Mouse (Mus musculus) macrophage (primary cell): ENCODE measurements around the gene Calr4. TPM values are rescaled to one million over a fixed set of nuclear protein-coding genes. Genes with fewer than 3 reads are reported as not detected.

Source experiments
- H3K27ac ChIP-seq: fragments of 350-480 bp; formaldehyde crosslinking; 2 replicates; pipeline ENCODE4 v1.9.0; 2021
- H3K36me3 ChIP-seq: fragments of 350-480 bp; formaldehyde crosslinking; 2 replicates; pipeline ENCODE4 v1.9.0; 2021; ENCODE audit errors: inconsistent target
- H3K4me3 ChIP-seq: fragments of 350-480 bp; formaldehyde crosslinking; 2 replicates; pipeline ENCODE4 v1.9.0; 2021; ENCODE audit errors: inconsistent target
- H3K79me2 ChIP-seq: fragments of 350-480 bp; formaldehyde crosslinking; 2 replicates; pipeline ENCODE4 v1.9.0; 2021; ENCODE audit errors: inconsistent target
- WGBS: methylation state at CpG from one replicate; pipeline ENCODE4 v1.1.7; 2026; ENCODE audit warnings: inconsistent platforms; ENCODE audit not compliant: missing documents; 5-methylcytosine and 5-hydroxymethylcytosine counted together
- polyA plus RNA-seq: library from polyadenylated mRNA; stranded (reverse); fragments of 250-400 nt; gene quantifications from 3 replicates; pipeline ENCODE4 v1.2.4, GENCODE M21; 2018; ENCODE audit warnings: inconsistent platforms

The Calr4 gene
- polyA plus RNA-seq, 1 experiment from 2014 or later = not detected

DNA sequence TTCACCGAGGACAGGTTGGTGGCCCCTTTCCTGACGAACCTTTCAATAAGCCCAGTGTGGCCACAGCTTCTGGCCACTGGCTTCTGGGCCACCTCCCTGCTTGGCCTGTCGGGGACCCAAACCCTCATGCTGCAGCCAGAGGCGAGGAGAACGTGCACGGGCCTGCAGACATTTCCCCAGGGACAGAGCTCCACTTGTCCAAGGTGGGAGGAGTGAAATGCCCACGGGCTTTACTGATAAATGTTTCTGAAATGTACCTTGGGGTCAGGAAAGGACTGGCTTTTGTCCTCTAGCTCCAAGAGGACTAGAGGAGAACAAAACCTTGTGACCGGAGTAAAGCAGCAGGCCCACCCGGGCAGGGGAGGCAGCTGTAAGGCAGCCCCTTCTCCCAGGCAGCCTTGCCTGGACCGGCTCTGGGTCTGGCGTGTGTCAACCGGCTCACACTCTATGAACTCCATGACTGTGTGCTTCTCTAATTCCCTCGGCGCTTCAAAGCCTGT is 13.8 kb upstream of the Calr4 start:
- Histone ChIP-seq H3K36me3 (no peaks in the 10 kb centered on the region), H3K4me3 (no peak overlapping the region), H3K27ac (no peak overlapping the region), H3K79me2 (no peaks in the 10 kb centered on the region)
- WGBS = 92% methylated on average over 14 of the region's 14 CpGs

DNA sequence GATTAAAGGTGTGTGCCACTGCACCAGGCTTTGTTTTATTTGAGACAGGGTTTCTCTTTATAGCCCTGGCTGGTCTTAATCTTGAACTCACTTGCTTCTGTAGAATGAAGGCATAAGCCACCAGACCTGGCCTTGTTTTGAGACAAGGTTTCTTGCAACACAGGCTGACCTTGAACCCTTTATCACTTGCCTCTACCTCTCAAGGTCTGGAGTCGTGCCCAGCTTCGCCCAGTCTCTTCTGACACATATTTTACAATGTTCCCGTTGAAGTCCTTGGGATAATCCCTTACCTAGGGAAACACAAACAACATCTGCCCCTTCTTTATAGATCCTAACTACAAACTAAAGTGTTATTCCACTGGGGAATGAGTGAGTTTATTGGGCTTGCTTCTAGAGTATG is 12.3 kb upstream of the Calr4 start:
- Histone ChIP-seq H3K27ac (no peak overlapping the region), H3K36me3 (no peaks in the 10 kb centered on the region)
- WGBS = 83% methylated on average over 3 of the region's 3 CpGs

DNA sequence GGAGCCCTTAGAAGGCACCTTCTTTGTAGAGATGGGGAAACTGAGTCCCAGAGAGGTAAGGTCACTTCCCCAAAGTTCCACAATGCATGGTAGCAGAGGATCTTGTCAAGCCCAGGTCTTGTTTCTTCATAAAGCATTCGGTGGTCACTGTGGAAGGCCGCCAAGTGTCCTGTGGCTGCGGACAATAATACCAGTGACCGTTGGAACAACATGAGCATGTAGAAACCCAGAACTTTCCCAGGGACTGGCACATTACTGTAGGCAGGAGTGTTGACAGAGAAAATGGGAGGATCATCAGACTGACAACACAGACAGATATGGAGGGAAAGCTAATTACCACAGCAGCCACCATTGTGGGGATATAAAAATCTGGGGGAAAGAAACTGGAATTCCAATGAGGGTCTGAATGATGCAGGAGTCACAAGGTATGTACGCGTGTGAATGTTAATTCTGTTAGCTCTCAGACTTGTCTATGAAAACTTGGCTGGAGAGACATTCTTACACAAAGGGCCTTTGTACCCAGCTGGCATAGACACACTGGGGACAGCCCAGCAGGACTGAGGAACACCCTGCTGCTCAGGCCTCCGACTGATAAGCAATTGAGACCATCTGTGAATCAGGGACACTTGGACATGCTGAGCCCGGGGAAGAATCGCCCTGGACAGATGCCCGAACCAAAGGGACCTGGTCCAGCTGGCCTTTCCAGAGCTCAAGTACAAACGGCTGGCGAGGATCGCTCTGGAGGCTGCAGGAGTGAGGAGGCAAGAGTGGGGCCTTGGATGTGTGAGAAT is 9.3 kb upstream of the Calr4 start:
- Histone ChIP-seq H3K4me3 (no peak overlapping the region), H3K27ac (no peak overlapping the region), H3K79me2 (no peaks in the 10 kb centered on the region), H3K36me3 (no peaks in the 10 kb centered on the region)
- 95% methylated on average over 13 of the region's 13 CpGs for WGBS

More for the DNA sequence above, 12.3 kb upstream of the Calr4 start:
- H3K4me3 ChIP-seq = no peak overlapping the region
- H3K79me2 ChIP-seq = no peaks in the 10 kb centered on the region

DNA sequence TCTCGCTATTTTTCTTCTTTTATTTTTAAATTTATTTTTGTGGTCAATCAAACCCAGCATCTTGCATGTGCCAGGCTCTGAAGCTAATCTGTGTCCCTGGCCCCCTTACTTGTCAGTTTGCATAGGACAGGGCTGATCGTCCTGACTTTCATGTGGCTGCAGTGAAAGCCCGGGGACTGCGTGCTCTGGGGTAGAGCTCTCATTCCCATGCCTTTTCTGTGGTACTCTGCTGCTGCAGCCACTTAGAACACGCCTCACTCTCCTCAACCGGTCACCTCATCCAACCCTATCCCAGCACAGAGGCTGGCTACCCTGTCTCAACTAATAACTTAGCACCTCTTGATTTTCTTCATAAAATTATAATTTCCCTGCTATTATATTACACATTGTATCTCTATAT is 8.7 kb upstream of the Calr4 start:
- Histone ChIP-seq H3K79me2 (no peaks in the 10 kb centered on the region), H3K4me3 (no peak overlapping the region), H3K27ac (no peak overlapping the region), H3K36me3 (no peaks in the 10 kb centered on the region)
- WGBS = 98% methylated on average over 6 of the region's 6 CpGs

DNA sequence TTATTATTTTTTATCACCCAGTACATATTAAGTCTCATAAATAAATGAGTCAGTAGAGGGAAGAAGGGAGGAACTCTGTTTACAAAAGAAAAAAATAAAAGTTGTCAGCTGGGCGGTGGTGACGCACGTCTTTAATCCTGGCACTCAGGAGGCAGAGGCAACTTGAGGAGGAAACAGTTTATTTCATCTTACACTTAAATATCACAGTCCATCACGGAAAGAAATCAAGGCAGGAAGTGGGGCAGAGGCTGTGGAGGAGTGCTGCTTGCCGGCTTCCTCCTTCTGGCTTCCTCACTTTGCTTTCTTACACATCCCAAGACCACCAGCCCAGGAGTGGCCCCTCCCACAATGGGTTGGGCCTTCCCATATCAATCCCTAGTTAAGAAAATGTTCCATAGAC is 8.2 kb upstream of the Calr4 start:
- no peaks in the 10 kb centered on the region for H3K36me3 ChIP-seq
- H3K4me3 ChIP-seq = no peak overlapping the region
- H3K27ac ChIP-seq = no peak overlapping the region
- WGBS = 54% methylated on average over 5 of the region's 5 CpGs
- H3K79me2 ChIP-seq = no peaks in the 10 kb centered on the region

- no peak overlapping the region for H3K4me3 ChIP-seq
- no peak overlapping the region for H3K27ac ChIP-seq
- WGBS = 62% methylated on average over 7 of the region's 7 CpGs
- H3K79me2 ChIP-seq = no peaks in the 10 kb centered on the region
- H3K36me3 ChIP-seq = no peaks in the 10 kb centered on the region
Measured at GRCm38 (mm10) chr4:109229766-109230279, 4.5 kb upstream of the Calr4 start.

GRCm38 (mm10) chr4:109234806-109235350 is 593 bp downstream of the Calr4 start:
- Histone ChIP-seq H3K27ac (no peak overlapping the region), H3K36me3 (no peaks in the 10 kb centered on the region), H3K4me3 (no peak overlapping the region), H3K79me2 (no peaks in the 10 kb centered on the region)
- 82% methylated on average over 9 of the region's 9 CpGs for WGBS

DNA sequence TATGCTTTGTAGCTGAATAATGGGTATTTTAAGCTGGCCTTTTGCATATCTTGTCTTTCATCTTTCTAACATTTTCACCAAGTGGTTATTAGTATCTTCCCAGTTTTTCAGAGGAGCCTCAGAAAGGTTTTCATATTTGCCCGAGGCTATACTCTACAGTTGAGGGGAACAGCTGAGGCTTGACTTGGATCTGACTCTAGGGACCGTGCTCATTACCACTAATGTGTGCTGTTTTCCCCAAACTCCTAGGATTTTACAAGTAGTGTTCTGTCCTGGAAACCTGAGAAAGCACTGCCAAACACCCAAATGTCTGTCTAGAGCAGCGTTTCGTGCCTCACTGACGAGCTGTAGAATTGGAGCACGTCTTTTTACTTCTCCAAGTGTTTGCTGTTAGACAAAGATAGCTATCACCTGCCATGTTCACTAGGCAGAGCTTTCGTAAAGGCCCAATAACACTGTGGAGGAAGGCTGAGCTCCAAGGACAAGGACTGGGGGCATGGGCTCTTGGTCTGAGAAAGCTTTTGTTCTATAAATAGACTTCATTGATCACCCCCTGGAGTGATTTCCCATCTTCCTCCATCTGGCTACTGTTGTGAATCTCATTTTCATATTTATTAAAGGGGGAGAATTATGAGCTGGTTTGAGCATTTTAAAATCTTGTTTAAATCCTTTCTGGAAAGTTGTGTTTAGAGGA is 2.0 kb downstream of the Calr4 start:
- WGBS = 96% methylated on average over 7 of the region's 7 CpGs
- no peak overlapping the region for H3K4me3 ChIP-seq
- H3K27ac ChIP-seq = no peak overlapping the region
- no peaks in the 10 kb centered on the region for H3K79me2 ChIP-seq
- H3K36me3 ChIP-seq = no peaks in the 10 kb centered on the region

- no peaks in the 10 kb centered on the region for H3K36me3 ChIP-seq
- no peak overlapping the region for H3K27ac ChIP-seq
- 87% methylated on average over 24 of the region's 24 CpGs for WGBS
- H3K4me3 ChIP-seq = no peak overlapping the region
- no peaks in the 10 kb centered on the region for H3K79me2 ChIP-seq
Measured at GRCm38 (mm10) chr4:109238428-109239268, 4.4 kb downstream of the Calr4 start.

DNA sequence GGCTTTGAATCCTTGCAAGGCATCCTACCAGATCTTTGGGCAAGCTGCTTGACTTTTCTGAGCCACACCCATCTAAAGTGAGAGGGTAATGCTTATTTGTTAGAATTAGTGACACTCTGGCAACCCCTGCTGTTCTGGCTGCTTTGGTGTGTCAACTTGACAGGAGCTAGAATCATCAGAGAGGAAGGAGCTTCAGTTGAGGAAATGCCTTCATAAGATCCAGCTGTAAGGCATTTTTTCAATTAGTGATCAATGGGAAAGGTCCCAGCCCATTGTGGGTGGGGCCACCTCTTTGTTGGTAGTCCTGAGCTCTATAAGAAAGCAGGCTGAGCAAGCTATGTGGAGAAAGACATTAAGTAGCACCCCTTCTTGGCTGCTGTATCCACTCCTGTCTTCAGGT is 6.9 kb downstream of the Calr4 start:
- H3K79me2 ChIP-seq = no peaks in the 10 kb centered on the region
- no peaks in the 10 kb centered on the region for H3K36me3 ChIP-seq
- no peak overlapping the region for H3K27ac ChIP-seq
- H3K4me3 ChIP-seq = no peak overlapping the region

DNA sequence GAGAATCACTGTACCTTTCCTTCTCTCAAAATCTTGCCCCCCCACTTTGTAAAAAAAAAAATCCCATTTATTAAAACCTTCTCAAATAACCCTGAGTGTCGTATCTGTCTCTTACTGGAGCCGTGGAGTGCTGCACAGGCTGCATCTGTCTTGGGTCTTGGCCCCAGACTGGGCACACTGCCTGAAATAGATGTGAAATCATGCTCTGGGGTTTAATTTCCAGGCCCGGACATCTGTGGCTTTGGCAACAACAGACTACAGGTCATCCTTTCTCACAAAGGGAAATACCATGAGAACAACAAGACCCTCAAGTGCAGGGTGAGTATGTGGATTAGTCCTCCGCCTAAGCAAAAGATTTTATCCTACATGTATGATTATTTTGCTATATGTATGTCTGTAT is 7.6 kb downstream of the Calr4 start:
- H3K4me3 ChIP-seq = no peak overlapping the region
- WGBS = 72% methylated on average over 4 of the region's 4 CpGs
- H3K36me3 ChIP-seq = no peaks in the 10 kb centered on the region

DNA sequence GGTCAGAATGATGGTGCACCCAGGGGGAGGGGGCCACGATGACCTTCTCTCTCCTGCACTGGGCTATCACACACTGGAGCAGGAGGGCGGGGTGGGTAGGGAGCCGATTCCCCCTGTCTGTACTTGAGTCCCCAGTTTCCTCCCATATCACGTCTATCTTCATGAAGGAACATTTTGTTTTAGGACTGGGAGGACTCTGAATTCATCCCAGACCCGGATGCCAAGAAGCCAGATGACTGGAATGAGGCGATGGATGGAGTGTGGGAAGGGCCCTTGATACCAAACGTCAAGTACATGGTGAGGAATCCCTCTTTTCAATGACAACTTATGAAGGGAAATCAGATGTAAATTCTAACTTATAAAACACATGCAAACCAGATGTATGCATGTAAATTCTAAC is 10.2 kb downstream of the Calr4 start:
- H3K36me3 ChIP-seq = no peaks in the 10 kb centered on the region
- no peaks in the 10 kb centered on the region for H3K79me2 ChIP-seq
- H3K4me3 ChIP-seq = no peak overlapping the region
- no peak overlapping the region for H3K27ac ChIP-seq
- WGBS = 93% methylated on average over 7 of the region's 7 CpGs

More for the DNA sequence above, 7.6 kb downstream of the Calr4 start:
- H3K79me2 ChIP-seq = no peaks in the 10 kb centered on the region
- H3K27ac ChIP-seq = no peak overlapping the region

DNA sequence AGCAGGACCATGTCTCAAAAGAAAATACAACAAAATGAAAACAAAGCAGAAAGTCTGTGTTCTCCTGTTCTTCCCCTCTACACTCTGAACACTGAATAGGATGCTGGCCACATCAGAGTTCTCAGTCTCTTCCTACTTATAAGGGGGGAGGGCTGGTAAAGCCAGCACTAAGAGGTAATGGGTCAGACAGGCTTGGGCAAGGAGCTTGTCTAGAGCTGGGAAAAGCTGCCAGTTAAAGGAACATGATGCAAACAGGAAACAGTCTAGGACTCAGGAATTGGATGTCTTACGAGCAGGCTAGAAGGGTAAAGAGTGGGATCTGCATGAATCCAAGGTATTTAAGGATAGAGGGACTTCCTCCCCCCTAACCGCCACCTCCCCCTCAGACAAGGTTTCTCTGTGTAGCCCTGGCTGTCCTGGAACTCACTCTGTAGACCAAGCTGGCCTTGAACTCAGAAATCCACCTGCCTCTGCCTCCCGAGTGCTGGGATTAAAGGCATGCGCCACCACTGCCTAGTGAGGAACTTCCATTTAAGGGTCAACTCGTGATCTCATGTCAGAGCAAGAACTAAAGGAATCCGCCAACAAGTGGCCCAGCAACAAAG is 10.8 kb downstream of the Calr4 start:
- 93% methylated on average over 6 of the region's 6 CpGs for WGBS
- Histone ChIP-seq H3K27ac (no peak overlapping the region), H3K4me3 (no peak overlapping the region), H3K79me2 (no peaks in the 10 kb centered on the region), H3K36me3 (no peaks in the 10 kb centered on the region)

GRCm38 (mm10) chr4:109251605-109252004 is 17.3 kb downstream of the Calr4 start:
- Histone ChIP-seq H3K36me3 (no peaks in the 10 kb centered on the region), H3K27ac (no peak overlapping the region)
- WGBS = 49% methylated on average over 3 of the region's 3 CpGs

More at GRCm38 (mm10) chr4:109251605-109252004, 17.3 kb downstream of the Calr4 start:
- H3K4me3 ChIP-seq = no peak overlapping the region
- no peaks in the 10 kb centered on the region for H3K79me2 ChIP-seq
